Mouse (Mus musculus): ENCODE measurements around the gene Fgfr2.
A peak's percentile ranks its signal among the peaks of the same experiment; 100 is the strongest.
"Not testable (repeated sequence)": the region's sequence is repeated elsewhere in the genome, so short reads cannot be mapped to it uniquely, and the experiment has no call there.

Fgfr2 gene

GRCm38 (mm10) chr7:132480696-132481306, 642.3 kb downstream of the Fgfr2 start:
- no peak for DNase-seq

- DNase-seq = no peak
Measured at GRCm38 (mm10) chr7:132478295-132478809, 644.8 kb downstream of the Fgfr2 start.

GRCm38 (mm10) chr7:132477753-132478152, 645.4 kb downstream of the Fgfr2 start:
- no peak for DNase-seq

GRCm38 (mm10) chr7:132476491-132476890, 646.7 kb downstream of the Fgfr2 start:
- no peak for DNase-seq

- peak; percentile 71 for DNase-seq
Measured at GRCm38 (mm10) chr7:132475069-132475468, 648.1 kb downstream of the Fgfr2 start.

- DNase-seq = peak; percentile 76
Measured at GRCm38 (mm10) chr7:132471327-132471726, 651.8 kb downstream of the Fgfr2 start.

GRCm38 (mm10) chr7:132468391-132468790, 654.8 kb downstream of the Fgfr2 start:
- no peak for DNase-seq

GRCm38 (mm10) chr7:132465897-132466296, 657.3 kb downstream of the Fgfr2 start:
- no peak for DNase-seq

GRCm38 (mm10) chr7:132464894-132465293, 658.3 kb downstream of the Fgfr2 start:
- no peak for DNase-seq

- DNase-seq = no peak
Measured at GRCm38 (mm10) chr7:132458493-132458892, 664.7 kb downstream of the Fgfr2 start.

GRCm38 (mm10) chr7:132455071-132455720, 668.0 kb downstream of the Fgfr2 start:
- no peak for DNase-seq

- DNase-seq = no peak
Measured at GRCm38 (mm10) chr7:132449891-132450735, 673.0 kb downstream of the Fgfr2 start.

GRCm38 (mm10) chr7:132448511-132449154, 674.5 kb downstream of the Fgfr2 start:
- DNase-seq = peak; percentile 37

GRCm38 (mm10) chr7:132447558-132447957, 675.6 kb downstream of the Fgfr2 start:
- DNase-seq = no peak

- DNase-seq = no peak
Measured at GRCm38 (mm10) chr7:132446841-132447240, 676.3 kb downstream of the Fgfr2 start.

GRCm38 (mm10) chr7:132444221-132444620, 678.9 kb downstream of the Fgfr2 start:
- no peak for DNase-seq

GRCm38 (mm10) chr7:132443769-132444168, 679.4 kb downstream of the Fgfr2 start:
- DNase-seq = no peak

- no peak for DNase-seq
Measured at GRCm38 (mm10) chr7:132443134-132443533, 680.0 kb downstream of the Fgfr2 start.

- not testable (repeated sequence) for DNase-seq
Measured at GRCm38 (mm10) chr7:132442133-132442763, 680.9 kb downstream of the Fgfr2 start.

- DNase-seq = no peak
Measured at GRCm38 (mm10) chr7:132439916-132440315, 683.2 kb downstream of the Fgfr2 start.

GRCm38 (mm10) chr7:132438060-132438459, 685.1 kb downstream of the Fgfr2 start:
- no peak for DNase-seq

GRCm38 (mm10) chr7:132437431-132437830, 685.7 kb downstream of the Fgfr2 start:
- DNase-seq = no peak
